Mouse (Mus musculus) limb, embryonic 10.5 days (tissue): ENCODE results near the gene Gpatch3. TPM values are rescaled to one million over a fixed set of nuclear protein-coding genes. Genes with fewer than 3 reads are reported as not detected.

ENCODE experiments used
- DNase-seq: peaks from one replicate; pipeline ENCODE4 v3.0.0-alpha.2; 2017; ENCODE audit warnings: low spot score
- H3K27ac ChIP-seq: fragments of 300-500 bp; sonication (generic); 2 replicates; pipeline ENCODE4 v1.5.1; 2016; ENCODE audit warnings: mild to moderate bottlenecking
- H3K27me3 ChIP-seq: fragments of 300-500 bp; sonication (generic); 2 replicates; pipeline ENCODE4 v1.6.1; 2016; ENCODE audit warnings: low read depth, mild to moderate bottlenecking; ENCODE audit not compliant: poor library complexity, severe bottlenecking
- H3K36me3 ChIP-seq: fragments of 300-500 bp; sonication (generic); 2 replicates; pipeline ENCODE4 v1.6.1; 2016; ENCODE audit warnings: mild to moderate bottlenecking, moderate library complexity
- H3K4me1 ChIP-seq: fragments of 300-500 bp; sonication (generic); 2 replicates; pipeline ENCODE4 v1.6.1; 2016
- H3K4me3 ChIP-seq: fragments of 300-500 bp; sonication (generic); 2 replicates; pipeline ENCODE4 v1.5.1; 2016; ENCODE audit warnings: mild to moderate bottlenecking, moderate library complexity
- H3K9me3 ChIP-seq: fragments of 300-500 bp; sonication (generic); replicated peaks from 2 replicates; pipeline ENCODE4 v1.6.1; 2016; ENCODE audit warnings: mild to moderate bottlenecking
- WGBS: fragments of 180-500 bp; shearing (Covaris S2); methylation state at CpG from one replicate; pipeline ENCODE4 v1.1.7; 2016; 5-methylcytosine and 5-hydroxymethylcytosine counted together
- polyA plus RNA-seq: library from polyadenylated mRNA; unstranded; fragments of >200 nt; fragmentation: Nextera tagmentation; extraction: Ambion mirVana; gene quantifications from 2 replicates; pipeline ENCODE4 v1.2.1, GENCODE M21; 2016

The Gpatch3 gene
- polyA plus RNA-seq, 1 experiment from 2014 or later = 12.9 TPM

GRCm38 (mm10) chr4:133561622-133562021 is 12.9 kb upstream of the Gpatch3 start:
- Histone ChIP-seq H3K9me3 (no peaks in the 10 kb centered on the region), H3K36me3 (no peaks in the 10 kb centered on the region), H3K4me3 (no peak overlapping the region), H3K27me3 (no peaks in the 10 kb centered on the region), H3K4me1 (peaks cover 6% of the 10 kb centered on the region; the same call in 1 of the 2 replicates), H3K27ac (no peak overlapping the region)
- WGBS = 60% methylated on average over 4 of the region's 4 CpGs
- DNase-seq = no peak

- no peak overlapping the region for H3K27ac ChIP-seq
- H3K9me3 ChIP-seq = no peaks in the 10 kb centered on the region
- no peak for DNase-seq
- no peaks in the 10 kb centered on the region for H3K4me1 ChIP-seq
- no peak overlapping the region for H3K4me3 ChIP-seq
- WGBS = 82% methylated on average over 11 of the region's 11 CpGs
- H3K27me3 ChIP-seq = no peaks in the 10 kb centered on the region
- no peaks in the 10 kb centered on the region for H3K36me3 ChIP-seq
Observed at GRCm38 (mm10) chr4:133563123-133563571, 11.4 kb upstream of the Gpatch3 start.

GRCm38 (mm10) chr4:133567251-133567650 is 7.3 kb upstream of the Gpatch3 start:
- H3K27me3 ChIP-seq = no peaks in the 10 kb centered on the region
- H3K4me1 ChIP-seq = no peaks in the 10 kb centered on the region
- H3K4me3 ChIP-seq = no peak overlapping the region
- no peak overlapping the region for H3K27ac ChIP-seq
- 27% methylated on average over 8 of the region's 8 CpGs for WGBS
- no peaks in the 10 kb centered on the region for H3K36me3 ChIP-seq
- no peak for DNase-seq
- no peaks in the 10 kb centered on the region for H3K9me3 ChIP-seq

- peaks cover 6% of the 10 kb centered on the region for H3K4me1 ChIP-seq
- whole genome bisulfite sequencing = 85% methylated on average over 10 of the region's 10 CpGs
- no peak for DNase-seq
- no peaks in the 10 kb centered on the region for H3K36me3 ChIP-seq
- H3K4me3 ChIP-seq = no peak overlapping the region
- H3K9me3 ChIP-seq = no peaks in the 10 kb centered on the region
- no peaks in the 10 kb centered on the region for H3K27me3 ChIP-seq
- H3K27ac ChIP-seq = no peak overlapping the region
Observed at GRCm38 (mm10) chr4:133569291-133570065, 5.1 kb upstream of the Gpatch3 start.

- H3K27me3 ChIP-seq = no peaks in the 10 kb centered on the region
- H3K9me3 ChIP-seq = no peaks in the 10 kb centered on the region
- no peaks in the 10 kb centered on the region for H3K36me3 ChIP-seq
- no peak for DNase-seq
- H3K4me1 ChIP-seq = peaks cover 8% of the 10 kb centered on the region
- no peak overlapping the region for H3K27ac ChIP-seq
- 67% methylated on average over 10 of the region's 10 CpGs for WGBS
- H3K4me3 ChIP-seq = no peak overlapping the region
Observed at GRCm38 (mm10) chr4:133570066-133570466, 4.5 kb upstream of the Gpatch3 start.

- no peak for DNase-seq
- Histone ChIP-seq H3K4me3 (peak overlapping the region; percentile 89), H3K9me3 (no peaks in the 10 kb centered on the region), H3K4me1 (peaks cover 15% of the 10 kb centered on the region), H3K27me3 (no peaks in the 10 kb centered on the region), H3K36me3 (peaks cover 24% of the 10 kb centered on the region), H3K27ac (peak overlapping the region; percentile 90)
- under 1% methylated on average over 41 of the region's 41 CpGs for WGBS
Observed at GRCm38 (mm10) chr4:133574843-133575202, 278 bp downstream of the Gpatch3 start.

GRCm38 (mm10) chr4:133577983-133578382 is 3.4 kb downstream of the Gpatch3 start:
- H3K9me3 ChIP-seq = no peaks in the 10 kb centered on the region
- no peak overlapping the region for H3K4me3 ChIP-seq
- DNase-seq = no peak
- no peaks in the 10 kb centered on the region for H3K27me3 ChIP-seq
- no peak overlapping the region for H3K27ac ChIP-seq
- 82% methylated on average over 12 of the region's 12 CpGs for WGBS
- peaks cover 53% of the 10 kb centered on the region for H3K36me3 ChIP-seq
- peaks cover 15% of the 10 kb centered on the region for H3K4me1 ChIP-seq

GRCm38 (mm10) chr4:133583690-133584058 is 9.1 kb downstream of the Gpatch3 start:
- no peaks in the 10 kb centered on the region for H3K9me3 ChIP-seq
- H3K27me3 ChIP-seq = no peaks in the 10 kb centered on the region
- WGBS = 69% methylated on average over 6 of the region's 6 CpGs
- peaks cover 16% of the 10 kb centered on the region for H3K4me1 ChIP-seq
- peak overlapping the region; percentile 84 for H3K27ac ChIP-seq
- DNase-seq = no peak
- peak overlapping the region; percentile 78 for H3K4me3 ChIP-seq
- H3K36me3 ChIP-seq = peaks cover 75% of the 10 kb centered on the region

GRCm38 (mm10) chr4:133584059-133584951 is 9.8 kb downstream of the Gpatch3 start, which contains the start of gene Gpn2:
Gpn2 (plus strand) TSS chr4:133584362.
- Histone ChIP-seq H3K9me3 (no peaks in the 10 kb centered on the region), H3K4me1 (peaks cover 16% of the 10 kb centered on the region), H3K27ac (peak within 1 kb of the TSS; percentile 84), H3K27me3 (no peaks in the 10 kb centered on the region), H3K4me3 (peak within 1 kb of the TSS; percentile 78), H3K36me3 (peaks cover 75% of the 10 kb centered on the region)
- 3% methylated on average over 65 of the region's 65 CpGs for WGBS
- peak; percentile 87 for DNase-seq

- Histone ChIP-seq H3K4me3 (no peak overlapping the region), H3K27me3 (no peaks in the 10 kb centered on the region), H3K27ac (no peak overlapping the region), H3K36me3 (peaks cover 62% of the 10 kb centered on the region), H3K9me3 (no peaks in the 10 kb centered on the region), H3K4me1 (no peaks in the 10 kb centered on the region)
- 37% methylated on average over 7 of the region's 7 CpGs for WGBS
- DNase-seq = peak; percentile 88
Observed at GRCm38 (mm10) chr4:133592570-133592969, 18.0 kb downstream of the Gpatch3 start.

GRCm38 (mm10) chr4:133595538-133595937 is 21.0 kb downstream of the Gpatch3 start:
- 62% methylated on average over 7 of the region's 7 CpGs for WGBS
- DNase-seq = no peak
- H3K4me3 ChIP-seq = no peak overlapping the region
- no peaks in the 10 kb centered on the region for H3K9me3 ChIP-seq
- peaks cover 30% of the 10 kb centered on the region for H3K27me3 ChIP-seq
- no peak overlapping the region for H3K27ac ChIP-seq
- H3K36me3 ChIP-seq = peaks cover 32% of the 10 kb centered on the region
- H3K4me1 ChIP-seq = peaks cover 22% of the 10 kb centered on the region

- H3K4me1 ChIP-seq = peaks cover 22% of the 10 kb centered on the region
- H3K4me3 ChIP-seq = no peak overlapping the region
- H3K36me3 ChIP-seq = peaks cover 27% of the 10 kb centered on the region
- peaks cover 35% of the 10 kb centered on the region for H3K27me3 ChIP-seq
- WGBS = 84% methylated on average over 6 of the region's 6 CpGs
- DNase-seq = no peak
- no peaks in the 10 kb centered on the region for H3K9me3 ChIP-seq
- H3K27ac ChIP-seq = no peak overlapping the region
Observed at GRCm38 (mm10) chr4:133596084-133596483, 21.5 kb downstream of the Gpatch3 start.

GRCm38 (mm10) chr4:133598616-133599015 is 24.1 kb downstream of the Gpatch3 start:
- H3K9me3 ChIP-seq = no peaks in the 10 kb centered on the region
- H3K27me3 ChIP-seq = peaks cover 60% of the 10 kb centered on the region
- no peak for DNase-seq
- H3K27ac ChIP-seq = no peak overlapping the region
- peaks cover 7% of the 10 kb centered on the region for H3K36me3 ChIP-seq
- no peak overlapping the region for H3K4me3 ChIP-seq
- 36% methylated on average over 4 of the region's 4 CpGs for WGBS
- peaks cover 36% of the 10 kb centered on the region for H3K4me1 ChIP-seq
